Mouse (Mus musculus) ES-CJ7 (cell line): ENCODE data around the gene Glb1l.
"Not testable (repeated sequence)": the region's sequence is repeated elsewhere in the genome, so short reads cannot be mapped to it uniquely, and the experiment has no call there.

Experiments
- DNase-seq: peaks from one replicate; pipeline ENCODE4 v3.0.0; 2011; ENCODE audit warnings: low read depth, low spot score

The Glb1l gene

DNA sequence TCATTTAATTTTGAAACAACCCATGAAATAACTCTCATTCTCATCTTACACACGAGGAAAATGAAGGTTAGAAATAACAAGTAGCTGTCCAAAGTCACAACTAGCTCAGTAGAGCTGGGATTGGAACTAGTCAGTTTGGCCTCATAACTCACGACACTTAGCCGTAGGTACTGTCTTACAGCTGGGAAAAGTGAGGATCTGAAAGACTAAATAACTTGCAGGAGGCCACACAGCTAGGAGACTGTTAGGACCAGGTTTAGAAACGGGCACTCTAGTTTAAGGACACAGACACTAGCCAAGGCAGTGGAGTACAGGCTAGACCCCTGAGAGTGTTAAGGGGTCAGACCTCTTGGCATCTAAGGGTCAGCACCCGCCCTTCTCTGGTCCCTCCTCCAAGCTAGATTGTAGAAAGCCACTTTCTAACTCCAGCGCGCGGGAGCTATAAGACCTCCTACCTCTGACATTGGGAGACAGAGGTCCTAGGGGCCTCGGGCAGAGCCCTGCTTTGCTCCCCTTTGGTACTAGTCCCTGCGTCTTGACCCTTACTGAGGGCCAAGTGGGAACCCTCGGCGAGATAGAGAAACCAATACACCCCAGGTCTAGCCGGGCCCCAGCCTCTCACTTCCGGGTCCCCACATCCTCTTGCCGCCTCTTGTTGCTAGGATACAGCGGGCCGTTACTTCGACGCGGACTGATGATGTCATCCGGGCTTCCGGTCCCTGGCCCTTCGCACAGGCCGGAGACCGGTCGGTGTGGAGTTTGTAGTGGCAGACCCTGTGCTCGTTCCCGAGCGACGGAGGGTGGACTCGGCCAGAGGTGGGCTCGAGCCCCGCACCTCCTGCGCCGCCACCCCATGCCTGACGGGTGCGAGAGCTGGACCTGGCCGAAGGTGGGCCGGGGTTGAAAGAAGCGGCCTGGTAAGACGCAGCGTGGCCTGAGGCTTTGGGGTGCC is at the start of gene Glb1l, which contains the start of gene Stk16:
Gene Glb1l (minus strand): TSS at position 678 of the 952 bp plus-strand sequence.
Gene Stk16 (plus strand): TSS at position 703 of the 952 bp plus-strand sequence.
- DNase-seq, result peak; percentile 97

DNA sequence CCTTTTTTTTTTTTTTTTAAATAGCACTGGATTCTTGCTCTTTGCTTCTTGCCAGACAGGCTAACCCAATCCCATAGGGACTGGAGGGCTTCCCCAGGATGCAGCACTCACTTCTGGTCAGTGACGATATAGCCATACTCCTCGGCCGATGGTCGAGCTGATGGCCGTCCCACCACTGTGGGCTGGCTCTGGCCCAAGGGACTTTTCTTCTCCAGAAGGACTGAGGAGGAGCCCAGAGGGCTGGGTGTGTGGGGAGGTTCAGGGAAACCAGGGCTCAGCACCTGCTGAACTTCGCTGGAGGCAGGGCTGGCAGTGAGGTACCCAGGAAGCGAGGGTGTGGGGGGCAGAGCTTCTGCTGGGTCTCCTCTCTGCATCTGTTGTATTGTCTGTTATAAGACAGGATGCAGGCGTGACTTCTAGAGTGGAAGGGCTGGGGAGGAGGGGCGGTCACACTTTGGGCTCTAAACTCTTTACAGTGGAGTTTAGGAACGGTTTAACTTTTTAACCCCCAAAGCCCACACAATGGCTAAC is 45.0 kb upstream of the Glb1l start:
- DNase-seq, result no peak

DNA sequence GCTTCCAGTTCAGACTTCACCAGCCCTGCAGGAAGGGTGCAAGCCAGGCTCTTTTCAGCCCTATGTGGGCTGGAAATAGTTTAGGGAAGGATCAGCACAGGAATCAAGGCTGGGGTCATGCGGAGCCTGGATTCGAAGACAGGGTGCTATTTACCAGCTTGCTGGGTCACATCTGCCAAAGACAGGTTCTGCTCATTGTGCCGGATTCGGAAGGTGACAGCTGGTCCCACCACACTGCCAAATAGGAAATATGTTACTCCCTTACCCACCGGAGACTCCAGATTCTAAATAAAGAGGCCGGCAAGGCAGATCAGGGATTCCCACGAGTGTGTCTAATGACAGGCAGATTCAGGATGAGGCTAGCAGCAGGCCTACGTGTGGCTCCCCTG is 44.0 kb upstream of the Glb1l start:
- no peak for DNase-seq

DNA sequence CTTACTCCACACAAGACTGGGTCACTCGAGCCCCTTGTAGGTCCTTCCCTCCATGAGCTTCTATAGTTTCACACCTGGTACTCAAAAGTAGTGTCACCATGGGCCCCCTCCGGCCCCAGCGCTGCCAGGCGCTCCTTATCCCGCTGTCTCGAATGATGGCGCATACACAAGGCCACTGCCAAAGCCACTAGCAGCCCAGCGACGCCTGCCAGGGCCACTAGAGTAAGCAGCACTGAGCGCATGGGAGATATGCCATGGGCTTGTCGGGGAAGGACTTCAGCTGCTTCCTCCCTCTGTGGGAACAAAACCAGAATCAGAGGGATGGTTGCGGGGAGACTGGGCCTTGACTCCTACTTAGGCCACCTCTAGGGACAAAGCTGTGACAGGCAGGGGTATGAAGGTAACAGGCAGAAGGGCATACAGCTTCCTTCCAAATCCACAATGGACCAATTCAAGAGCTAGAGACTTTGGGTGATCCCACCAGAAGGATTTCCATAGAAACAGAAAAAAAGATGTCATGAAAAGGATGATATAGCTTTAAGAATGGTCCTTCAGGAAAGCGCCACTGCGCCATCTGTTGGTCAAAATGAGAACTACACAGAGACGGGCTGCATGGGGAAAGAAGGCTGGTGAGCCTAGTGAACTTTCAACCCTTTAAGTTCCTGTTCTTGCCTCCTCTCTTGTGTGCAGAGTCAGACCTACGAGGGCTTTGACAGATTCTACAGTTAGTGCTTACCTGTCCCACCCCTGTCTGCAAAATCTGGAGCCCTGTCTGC is 43.4 kb upstream of the Glb1l start:
- peak; percentile 82 for DNase-seq

DNA sequence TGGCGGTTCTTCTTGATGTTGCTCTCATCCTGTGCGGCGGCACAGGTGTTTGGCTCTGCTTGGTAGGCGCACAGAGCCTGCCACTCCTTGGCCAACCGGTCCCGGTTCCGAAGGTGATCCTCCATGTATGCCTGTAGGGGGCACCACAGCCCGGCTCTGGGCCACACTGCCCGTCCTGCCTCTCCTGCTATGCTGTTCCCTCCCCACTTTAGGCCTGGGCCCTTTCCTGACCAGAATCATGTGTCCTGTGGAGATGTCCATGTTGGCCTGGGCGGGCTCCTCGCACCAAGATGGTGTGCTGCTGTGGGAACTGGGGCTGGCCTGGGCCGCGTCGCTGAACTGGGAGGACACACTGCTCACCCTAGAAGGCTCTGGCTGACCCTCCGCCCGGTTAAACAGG is 42.4 kb upstream of the Glb1l start:
- DNase-seq, result peak; percentile 61

DNA sequence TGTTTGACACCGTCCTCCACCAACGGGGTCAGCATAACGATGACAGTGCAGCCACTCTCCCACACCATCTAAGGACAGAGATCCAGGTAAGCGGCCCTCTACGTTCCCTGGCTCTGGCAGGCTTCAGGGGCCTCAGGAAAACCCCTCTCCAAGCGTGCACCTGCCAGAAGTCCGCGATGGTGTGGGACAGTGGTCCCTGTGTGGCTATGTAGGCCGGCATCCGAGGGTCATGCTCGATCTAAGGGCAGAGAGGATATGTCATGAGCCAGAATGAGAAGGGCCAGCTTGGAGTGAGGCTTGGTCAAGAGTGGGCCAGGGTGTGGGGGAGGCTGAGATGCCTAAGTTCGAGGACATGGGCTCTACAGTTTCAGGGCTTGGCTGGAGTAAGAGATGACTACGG is 41.7 kb upstream of the Glb1l start:
- no peak for DNase-seq

DNA sequence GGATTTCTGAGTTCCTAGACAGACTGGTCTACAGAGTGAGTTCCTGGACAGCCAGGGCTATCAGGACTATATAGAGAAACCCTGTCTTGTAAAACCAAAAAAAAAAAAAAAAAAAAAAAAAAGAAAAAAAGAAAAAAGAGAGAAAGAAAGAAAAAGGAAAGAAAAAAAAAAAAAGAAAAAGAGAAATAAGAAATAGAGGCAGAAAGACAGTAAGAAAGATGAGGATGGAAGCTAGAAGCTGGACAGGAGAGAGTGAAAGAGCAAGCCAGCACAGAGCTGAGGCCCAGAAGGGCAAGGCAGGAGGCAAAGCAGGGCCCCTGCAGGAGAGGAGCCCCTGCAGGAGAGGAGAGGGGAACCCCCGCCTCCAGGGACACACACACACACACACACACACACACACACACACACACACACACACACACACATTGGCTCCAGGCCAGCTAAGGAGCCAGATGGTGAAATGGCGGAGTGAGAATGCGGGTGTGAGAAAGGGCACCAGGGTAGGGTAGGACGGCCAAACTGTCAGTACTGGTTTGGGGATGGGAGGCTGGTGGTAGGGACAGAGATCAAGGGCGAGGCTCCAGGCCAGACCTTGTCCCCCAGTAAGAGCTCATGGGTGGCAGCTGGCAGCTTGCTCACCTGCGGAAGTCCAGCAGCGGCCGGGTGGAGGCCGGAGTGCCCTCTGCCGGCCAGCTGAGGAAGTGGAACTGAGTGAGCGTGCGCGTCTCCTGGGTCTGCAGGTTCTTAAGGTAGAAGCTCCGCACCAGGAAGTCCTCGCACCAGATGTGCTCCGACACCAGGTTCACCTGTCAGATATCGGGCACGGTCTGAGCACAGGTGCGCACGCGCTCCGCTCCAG is 40.7 kb upstream of the Glb1l start:
- peak; percentile 92 for DNase-seq

DNA sequence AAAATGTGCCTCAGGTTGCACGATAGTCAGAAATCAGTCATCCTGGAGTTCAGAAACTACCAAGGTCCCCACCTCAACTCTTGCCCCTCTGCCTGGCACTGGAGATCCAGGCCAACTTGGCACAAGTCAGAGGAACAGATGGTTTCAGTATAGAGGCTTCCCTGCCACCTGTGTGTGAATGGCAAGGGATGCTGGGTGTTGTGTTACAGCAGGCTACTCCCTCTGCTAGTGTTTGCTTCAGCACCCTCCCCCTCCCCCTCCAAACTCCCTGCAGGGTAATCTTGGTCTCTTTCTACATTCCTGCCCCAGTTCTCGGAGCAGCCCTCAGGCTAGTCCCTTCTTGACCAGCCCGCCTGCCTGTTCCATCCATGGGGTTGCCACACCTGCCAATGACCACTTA is 39.9 kb upstream of the Glb1l start:
- DNase-seq, result peak; percentile 42

DNA sequence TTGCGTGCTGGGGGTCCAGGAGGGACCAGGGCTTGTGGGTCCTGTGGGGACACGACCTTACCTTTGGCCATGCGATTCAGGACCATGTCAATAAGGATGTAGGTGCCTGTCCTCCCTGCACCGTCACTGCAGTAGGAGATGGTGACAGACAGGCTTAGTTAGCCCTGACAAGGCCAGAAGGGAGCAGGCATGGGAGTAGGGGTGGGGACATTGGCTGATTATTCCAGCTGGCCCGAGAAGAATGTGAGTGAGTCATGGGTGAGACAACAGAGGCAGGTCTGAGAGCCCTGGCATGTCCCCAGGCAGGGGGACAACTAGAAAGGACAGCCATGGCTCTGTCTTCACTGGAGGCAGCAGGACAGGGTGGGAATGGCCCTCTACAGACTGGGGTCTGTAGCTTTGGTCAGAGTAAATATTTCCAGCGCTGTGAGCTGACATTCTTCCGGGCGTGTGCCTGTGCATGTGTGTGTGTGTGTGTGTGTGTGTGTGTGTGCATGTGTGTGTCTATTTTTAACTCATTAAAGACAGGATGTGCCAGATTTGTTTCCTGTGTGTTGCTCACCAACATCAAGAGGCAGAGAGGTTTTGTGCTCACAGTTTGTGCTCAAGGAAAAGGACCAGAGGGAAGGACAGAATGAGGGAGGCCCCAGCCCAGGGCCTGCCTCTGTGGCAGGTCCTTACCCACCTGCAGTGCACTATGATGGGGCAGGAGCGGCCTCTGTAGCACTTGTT is 37.6 kb upstream of the Glb1l start:
- DNase-seq, result no peak

DNA sequence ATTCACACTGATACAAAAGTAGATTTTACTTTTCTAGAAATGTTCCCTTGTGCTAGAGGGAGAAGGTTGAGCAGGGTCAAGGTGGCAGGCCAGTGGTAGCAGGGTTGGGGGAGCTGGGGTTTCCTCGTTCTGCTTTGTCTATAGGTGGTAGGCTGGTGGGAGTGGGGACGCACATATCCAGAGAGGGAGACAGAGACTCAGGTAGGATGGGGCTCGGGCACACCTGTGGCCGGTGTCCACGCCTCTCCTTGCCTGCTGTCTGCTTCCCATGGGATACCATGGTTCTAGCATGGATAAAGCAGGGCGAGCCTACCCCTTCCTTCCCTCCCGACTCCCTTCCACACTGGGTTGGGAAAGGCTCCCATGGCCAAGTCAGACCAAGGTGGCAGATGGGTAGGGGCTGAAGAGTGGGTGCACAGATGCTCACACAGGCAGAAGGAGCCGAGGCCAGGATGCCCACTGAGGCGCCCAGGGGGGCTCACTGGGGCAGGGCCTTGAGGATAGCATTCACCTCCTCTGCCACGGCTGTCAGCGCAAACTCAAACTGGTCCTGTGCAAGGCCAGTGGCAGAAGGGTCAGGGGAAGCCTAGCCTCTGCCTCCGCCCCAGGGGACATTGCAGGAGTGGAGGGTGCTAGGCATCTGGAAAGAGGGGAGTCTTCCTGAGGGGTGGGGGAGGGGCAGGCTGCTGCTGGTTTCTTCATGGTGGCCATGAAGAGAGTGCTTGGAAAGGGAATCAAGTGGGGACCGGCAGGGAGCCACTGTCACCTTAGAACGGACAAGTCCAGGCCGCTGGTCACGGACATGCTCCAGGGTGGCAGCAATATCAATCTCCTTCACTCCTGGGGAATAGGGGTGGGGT is 36.7 kb upstream of the Glb1l start:
- no peak for DNase-seq

DNA sequence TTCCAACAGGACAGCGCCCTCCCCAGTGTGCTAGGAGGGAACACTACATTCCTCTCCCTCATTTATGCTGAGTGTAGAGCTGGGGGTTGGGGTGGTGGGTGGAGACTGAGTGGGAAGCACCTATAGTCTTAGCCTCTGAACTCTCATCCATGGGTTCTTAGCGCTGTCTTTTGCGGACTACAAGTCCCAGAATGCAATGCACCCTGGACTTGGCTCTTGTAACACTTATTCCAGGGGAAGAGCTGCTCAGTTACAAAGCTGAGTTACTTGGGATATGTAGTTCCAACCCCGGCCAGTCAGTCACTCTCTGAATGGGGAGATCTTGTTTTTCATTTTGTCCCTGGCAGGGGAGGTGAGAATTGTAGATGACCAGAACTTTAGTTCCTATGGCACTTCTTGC is 34.2 kb upstream of the Glb1l start:
- peak; percentile 95 for DNase-seq

DNA sequence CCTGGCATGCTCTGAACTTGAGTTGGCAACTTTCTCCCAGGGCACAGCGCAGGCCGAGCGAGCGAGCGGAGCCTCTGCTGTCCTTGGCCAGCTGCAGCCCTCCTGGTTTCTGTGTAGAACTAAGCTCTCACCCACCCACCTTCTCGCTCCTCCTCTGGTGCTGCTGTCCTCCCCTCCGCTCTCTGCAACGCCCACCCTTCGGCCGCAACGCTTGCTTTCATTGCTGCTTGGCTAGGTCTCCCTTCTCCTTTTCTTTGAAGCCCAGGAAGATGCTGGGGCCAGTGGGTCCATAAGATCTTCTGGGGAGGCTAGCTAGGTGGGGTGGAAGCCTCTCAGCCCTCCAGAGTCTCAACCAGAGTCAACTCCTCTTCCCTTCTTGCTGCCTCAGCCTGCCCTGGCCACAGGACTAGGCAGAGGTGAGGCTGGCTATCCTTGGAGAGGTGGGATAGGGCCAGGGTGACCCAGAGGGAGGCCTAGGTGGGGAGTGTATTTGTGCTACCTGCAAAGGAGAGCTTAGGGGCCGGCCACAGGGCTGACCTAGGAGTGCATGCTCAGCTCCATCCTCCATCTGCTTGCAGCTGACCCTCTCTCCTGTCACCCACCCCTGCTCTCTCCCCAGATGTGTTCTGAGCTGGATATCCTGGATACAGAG is 33.7 kb upstream of the Glb1l start:
- DNase-seq, result no peak

DNA sequence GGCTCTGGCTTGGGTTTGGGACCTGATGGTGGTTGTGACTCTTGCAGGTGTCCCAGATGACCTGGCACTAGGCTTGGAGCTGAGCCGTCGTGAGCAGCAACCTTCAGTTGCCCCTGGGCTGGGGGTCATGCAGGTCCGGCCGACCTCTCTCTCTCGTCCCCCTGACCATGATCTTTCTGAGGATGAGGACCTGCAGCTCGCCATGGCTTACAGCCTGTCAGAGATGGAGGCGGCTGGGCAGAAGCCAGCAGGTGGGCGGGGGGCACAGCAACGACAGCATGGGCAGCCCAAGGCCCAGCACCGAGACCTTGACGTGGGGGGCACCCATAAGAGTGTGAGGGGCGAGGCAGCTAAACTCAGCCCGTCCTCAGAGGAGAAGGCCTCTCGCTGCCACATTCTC is 32.8 kb upstream of the Glb1l start:
- DNase-seq, result no peak

DNA sequence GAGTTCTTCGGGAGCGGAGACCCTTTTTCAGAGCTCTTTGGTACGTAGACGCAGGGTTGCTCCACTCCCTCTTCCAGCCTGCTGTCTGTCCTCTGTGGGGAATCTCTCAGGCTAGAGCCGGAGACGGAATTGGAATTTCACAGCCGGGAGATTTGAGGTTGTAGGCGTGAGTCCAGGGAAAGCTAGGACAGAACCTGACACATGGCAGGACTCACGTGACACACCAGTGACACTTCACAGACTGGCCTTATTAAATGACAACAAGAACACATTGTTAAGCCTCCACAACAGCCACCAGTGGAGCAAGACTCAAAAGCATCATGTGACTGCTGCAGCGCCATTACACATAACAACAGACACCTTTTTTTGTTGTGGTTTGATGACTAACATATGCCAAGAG is 29.0 kb upstream of the Glb1l start:
- DNase-seq, result no peak

DNA sequence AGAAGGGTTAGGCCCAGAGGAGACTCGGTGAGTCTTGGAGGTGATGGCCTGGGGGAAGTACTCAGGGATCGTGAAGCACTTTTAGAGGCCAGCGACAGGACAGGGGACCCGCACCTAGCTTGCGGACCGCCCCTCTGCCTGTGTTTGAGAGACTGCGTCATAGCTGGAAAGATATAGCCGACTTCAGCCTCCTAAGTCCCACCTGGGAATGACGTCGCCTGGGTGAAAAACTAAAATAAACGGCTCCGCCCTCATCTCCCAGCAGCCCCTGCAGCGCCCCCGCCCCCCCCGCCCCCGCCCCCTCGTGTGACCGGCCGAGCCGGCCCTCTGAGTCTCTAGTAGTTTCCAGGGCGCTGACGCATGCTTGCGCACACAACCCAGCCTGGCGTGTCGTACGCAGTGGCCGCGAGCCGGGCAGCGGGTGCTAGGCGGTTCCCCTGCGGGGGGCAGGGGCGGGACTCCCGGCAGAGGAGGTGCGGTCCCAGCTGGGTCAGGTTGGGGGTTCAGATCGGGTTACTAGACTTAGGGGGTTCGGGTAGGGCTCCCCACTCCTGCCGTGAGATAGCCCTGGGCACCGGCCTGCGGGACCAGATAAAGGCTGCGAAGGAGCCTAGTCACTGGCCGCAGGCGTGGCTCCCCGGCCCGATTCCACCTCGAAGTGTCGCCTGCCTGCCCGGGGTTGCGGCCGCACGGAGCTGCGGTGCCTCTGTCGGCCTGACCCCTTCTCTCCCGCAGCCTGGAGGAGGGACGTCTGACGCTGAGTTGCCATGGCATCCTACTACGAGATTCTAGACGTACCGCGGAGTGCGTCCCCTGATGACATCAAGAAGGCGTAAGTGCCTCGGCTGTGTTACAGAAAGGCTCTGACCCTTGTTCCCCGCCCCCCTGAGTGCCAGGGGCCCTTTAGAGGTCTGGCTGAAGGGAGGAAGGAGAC is 25.8 kb upstream of the Glb1l start, which contains the start of gene Dnajb2:
Gene Dnajb2 (plus strand): TSS at position 290 of the 934 bp plus-strand sequence.
- peak; percentile 87 for DNase-seq

DNA sequence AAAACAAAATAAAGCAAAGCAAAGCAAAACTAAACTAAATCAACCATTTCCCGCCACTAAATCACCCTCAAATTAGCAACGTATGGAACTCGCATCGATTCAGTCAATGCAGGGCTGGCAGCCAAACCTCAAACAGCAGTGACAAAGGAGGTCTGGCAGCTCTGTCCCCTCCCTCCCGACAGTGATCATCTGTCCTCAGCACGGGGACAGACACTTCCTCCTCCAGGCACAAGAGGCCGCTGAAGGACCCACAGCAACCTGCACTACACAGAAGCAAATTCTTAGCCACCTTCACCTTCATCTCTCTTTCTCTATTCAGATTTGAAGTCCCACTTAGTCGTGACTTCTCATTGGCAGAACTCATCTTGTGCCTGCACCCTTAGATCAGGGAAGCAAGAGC is 24.0 kb upstream of the Glb1l start:
- peak; percentile 84 for DNase-seq

DNA sequence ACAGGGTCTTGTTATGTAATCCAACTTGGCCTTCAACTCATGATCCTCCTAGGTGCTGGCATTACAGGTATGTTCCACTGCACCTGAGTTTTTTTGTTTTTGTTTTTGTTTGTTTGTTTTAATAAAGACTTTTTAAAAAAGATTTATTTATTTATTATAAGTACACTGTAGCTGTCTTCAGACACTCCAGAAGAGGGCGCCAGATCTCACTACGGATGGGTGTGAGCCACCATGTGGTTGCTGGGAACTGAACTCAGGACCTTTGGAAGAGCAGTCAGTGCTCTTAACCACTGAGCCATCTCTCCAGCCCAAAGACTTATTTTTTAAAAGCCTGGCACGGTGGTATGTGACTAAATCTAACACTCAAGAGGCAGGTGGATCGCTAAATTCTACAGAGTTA is 21.9 kb upstream of the Glb1l start:
- not testable (repeated sequence) for DNase-seq

DNA sequence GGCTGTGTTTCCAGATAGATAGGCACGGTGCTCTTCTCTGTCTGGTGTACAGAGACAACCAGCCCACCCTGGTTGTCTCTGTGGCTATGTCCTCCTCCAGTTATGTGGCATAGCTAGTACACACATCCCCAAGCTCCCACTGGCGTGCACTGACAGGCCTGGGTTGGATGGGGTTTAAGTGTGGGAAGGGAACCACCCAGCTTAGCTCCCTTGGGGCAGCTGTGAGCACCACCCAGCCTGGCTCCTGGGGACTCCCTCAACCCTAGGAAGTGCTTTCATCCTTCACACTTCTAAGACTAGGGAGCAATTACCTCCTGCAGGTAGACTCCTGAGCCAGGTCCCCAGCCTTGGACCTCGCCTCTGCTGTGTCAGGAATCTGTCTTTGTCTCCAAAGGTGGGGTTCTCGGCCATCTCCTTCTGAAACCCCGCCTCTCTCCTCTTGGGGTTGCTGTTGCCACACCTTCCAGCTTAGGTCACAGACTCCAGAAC is 21.1 kb upstream of the Glb1l start, which contains the start of gene A630095N17Rik:
Gene A630095N17Rik (minus strand): TSS at position 439 of the 489 bp plus-strand sequence.
- peak; percentile 35 for DNase-seq
